16 mouse cellular contexts compared by ENCODE assay signal in the genomic region with DNA sequence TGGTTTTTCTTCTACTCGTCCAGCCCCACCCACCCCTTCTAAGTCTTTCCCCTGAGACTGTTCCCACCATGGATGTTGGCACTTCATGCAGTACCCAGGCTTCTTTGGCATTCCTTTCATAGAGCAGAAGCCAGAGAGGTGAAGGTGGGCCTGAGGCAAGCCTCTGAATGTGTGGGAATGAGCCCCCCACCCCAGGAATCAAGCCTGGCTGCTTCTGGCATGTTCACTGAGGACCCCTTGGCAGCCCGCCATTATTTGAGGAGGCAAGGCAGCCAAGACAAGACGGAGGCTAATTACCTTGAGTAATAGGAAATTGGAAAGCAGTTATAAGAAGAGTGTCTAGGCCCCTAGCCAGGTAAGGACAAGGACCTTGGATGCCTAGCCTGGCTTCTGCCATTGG.
DNase-seq lines count a peak whose midpoint lies in the region; ATAC-seq and TF ChIP-seq lines count a peak whose summit lies in the region.
"Had no signal": no experiment of that assay in that cellular context is flagged by ENCODE, and none has a peak within 500 bp of the region (broad histone marks: within the 10 kb centered on the region; RNA-seq: fewer than 3 reads in every experiment).

No protein-coding gene starts in this region.

- no peaks in the 10 kb centered on the region for H3K9me3 ChIP-seq in embryonic facial prominence, embryonic 13.5 days
- H3K9me3 ChIP-seq in embryonic facial prominence, embryonic 10.5 days, result no peaks in the 10 kb centered on the region
- H3K9me3 ChIP-seq in kidney, embryonic 16.5 days (ENCODE audit: low read length), result no peaks in the 10 kb centered on the region
- H3K9me3 ChIP-seq in lung, embryonic 16.5 days (ENCODE audit: control insufficient read depth, low read length), result no peaks in the 10 kb centered on the region
- no peaks in the 10 kb centered on the region for H3K9me3 ChIP-seq in lung, postnatal 0 days (ENCODE audit: low read length)
- H3K9me3 ChIP-seq in embryonic facial prominence, embryonic 14.5 days (ENCODE audit: control insufficient read depth, low read length), result no peaks in the 10 kb centered on the region
- H3K9me3 ChIP-seq: embryonic facial prominence, embryonic 15.5 days; liver, embryonic 13.5 days; neural tube, embryonic 13.5 days had no signal

- peaks cover 9% of the 10 kb centered on the region; the same call in 1 of the 2 replicates for H3K4me1 ChIP-seq in embryonic facial prominence, embryonic 13.5 days
- no peaks in the 10 kb centered on the region for H3K4me1 ChIP-seq in embryonic facial prominence, embryonic 10.5 days
- no peaks in the 10 kb centered on the region for H3K4me1 ChIP-seq in kidney, embryonic 16.5 days (ENCODE audit: insufficient read depth, low read length)
- peaks cover 3% of the 10 kb centered on the region; the same call in 1 of the 2 replicates for H3K4me1 ChIP-seq in lung, embryonic 16.5 days (replicated peaks; ENCODE audit: control insufficient read depth, insufficient read depth, low read length)
- 0 out of 2 replicates have a peak, but pooled peaks cover 3% of the 10 kb centered on the region for H3K4me1 ChIP-seq in lung, postnatal 0 days (ENCODE audit: insufficient read depth, low read depth, low read length)
- H3K4me1 ChIP-seq in embryonic facial prominence, embryonic 14.5 days (ENCODE audit: control insufficient read depth, insufficient read depth, low read length), result no peaks in the 10 kb centered on the region
- H3K4me1 ChIP-seq: liver, embryonic 13.5 days; neural tube, embryonic 13.5 days had no signal

- no peaks in the 10 kb centered on the region for H3K27me3 ChIP-seq in embryonic facial prominence, embryonic 13.5 days
- H3K27me3 ChIP-seq in embryonic facial prominence, embryonic 10.5 days (replicated peaks; ENCODE audit: low read depth, poor library complexity, severe bottlenecking), result no peaks in the 10 kb centered on the region
- H3K27me3 ChIP-seq in kidney, embryonic 16.5 days (ENCODE audit: insufficient read depth, low read length), result no peaks in the 10 kb centered on the region
- H3K27me3 ChIP-seq in lung, embryonic 16.5 days (ENCODE audit: control insufficient read depth, insufficient read depth, low read depth, low read length), result no peaks in the 10 kb centered on the region
- no peaks in the 10 kb centered on the region for H3K27me3 ChIP-seq in lung, postnatal 0 days (replicated peaks; ENCODE audit: insufficient read depth, low read length)
- no peaks in the 10 kb centered on the region for H3K27me3 ChIP-seq in embryonic facial prominence, embryonic 14.5 days (replicated peaks; ENCODE audit: control insufficient read depth, insufficient read depth, low read length)
- H3K27me3 ChIP-seq: embryonic facial prominence, embryonic 15.5 days; liver, embryonic 13.5 days; neural tube, embryonic 13.5 days; Patski had no signal

- no peak for TF ChIP-seq CTCF in lung, postnatal 0 days (IDR thresholded peaks at IDR 0.05)

- 0 out of 2 replicates have a peak overlapping the region, but pooled peaks have one; percentile 5 for H3K27ac ChIP-seq in embryonic facial prominence, embryonic 13.5 days
- no peak overlapping the region for H3K27ac ChIP-seq in embryonic facial prominence, embryonic 10.5 days (replicated peaks)
- H3K27ac ChIP-seq in kidney, embryonic 16.5 days (ENCODE audit: low read length), result no peak overlapping the region
- no peak overlapping the region for H3K27ac ChIP-seq in lung, embryonic 16.5 days (ENCODE audit: low read length)
- no peak overlapping the region for H3K27ac ChIP-seq in lung, postnatal 0 days (ENCODE audit: low read length)
- no peak overlapping the region for H3K27ac ChIP-seq in embryonic facial prominence, embryonic 14.5 days (replicated peaks; ENCODE audit: low read depth, low read length)
- H3K27ac ChIP-seq: embryonic facial prominence, embryonic 15.5 days; liver, embryonic 13.5 days; neural tube, embryonic 13.5 days had no signal

- 40% methylated on average over 3 of the region's 3 CpGs for whole genome bisulfite sequencing in embryonic facial prominence, embryonic 13.5 days
- 83% methylated on average over 3 of the region's 3 CpGs for WGBS in embryonic facial prominence, embryonic 10.5 days
- 62% methylated on average over 3 of the region's 3 CpGs for WGBS in kidney, embryonic 16.5 days
- 25% methylated on average over 3 of the region's 3 CpGs for WGBS in lung, embryonic 16.5 days
- WGBS in lung, postnatal 0 days, result 43% methylated on average over 3 of the region's 3 CpGs
- WGBS in embryonic facial prominence, embryonic 14.5 days, result 47% methylated on average over 3 of the region's 3 CpGs

- no peak overlapping the region for H3K4me2 ChIP-seq in embryonic facial prominence, embryonic 13.5 days
- no peak overlapping the region for H3K4me2 ChIP-seq in kidney, embryonic 16.5 days (replicated peaks; ENCODE audit: low read depth, low read length)
- H3K4me2 ChIP-seq in lung, embryonic 16.5 days (ENCODE audit: low read depth, low read length), result no peak overlapping the region
- H3K4me2 ChIP-seq in lung, postnatal 0 days (replicated peaks; ENCODE audit: low read depth, low read length), result no peak overlapping the region
- H3K4me2 ChIP-seq in embryonic facial prominence, embryonic 14.5 days (ENCODE audit: low read depth, low read length), result no peak overlapping the region
- H3K4me2 ChIP-seq: embryonic facial prominence, embryonic 15.5 days; liver, embryonic 13.5 days; neural tube, embryonic 13.5 days had no signal

- no peak overlapping the region for H3K4me3 ChIP-seq in embryonic facial prominence, embryonic 13.5 days
- H3K4me3 ChIP-seq in embryonic facial prominence, embryonic 10.5 days, result no peak overlapping the region
- H3K4me3 ChIP-seq in kidney, embryonic 16.5 days (ENCODE audit: low read length), result no peak overlapping the region
- H3K4me3 ChIP-seq in lung, embryonic 16.5 days (ENCODE audit: low read length), result no peak overlapping the region
- H3K4me3 ChIP-seq in lung, postnatal 0 days (ENCODE audit: low read depth, low read length), result no peak overlapping the region
- no peak overlapping the region for H3K4me3 ChIP-seq in embryonic facial prominence, embryonic 14.5 days (ENCODE audit: low read depth, low read length)
- H3K4me3 ChIP-seq: embryonic facial prominence, embryonic 15.5 days; liver, embryonic 13.5 days; neural tube, embryonic 13.5 days had no signal

- DNase-seq in embryonic facial prominence, embryonic 10.5 days (ENCODE audit: low spot score), result no peak
- no peak for DNase-seq in kidney, adult 18-20 months
- DNase-seq in lung, postnatal 0 days (ENCODE audit: low spot score), result no peak
- DNase-seq in embryonic facial prominence, embryonic 14.5 days (ENCODE audit: low spot score), result peak; percentile 83
- DNase-seq in adipocyte (ENCODE audit: low spot score), result no peak
- DNase-seq: gastrocnemius, postnatal 14 days; heart, postnatal 10 days; liver, embryonic 13.5 days; thymus, adult 2 months had no signal

- no peak for TF ChIP-seq EP300 in lung, postnatal 0 days (IDR thresholded peaks at IDR 0.05)

- peak; percentile 80 for ATAC-seq in embryonic facial prominence, embryonic 13.5 days (ENCODE audit: insufficient number of reproducible peaks, insufficient read depth, low FRiP score, low TSS enrichment, low read depth)
- 0 out of 2 replicates have a peak, but pooled peaks have one; percentile 15 for ATAC-seq in kidney, embryonic 16.5 days (ENCODE audit: low FRiP score, low TSS enrichment)
- peak; percentile 83 for ATAC-seq in lung, embryonic 16.5 days (ENCODE audit: low read depth)
- no peak for ATAC-seq in lung, postnatal 0 days
- ATAC-seq in embryonic facial prominence, embryonic 14.5 days (ENCODE audit: low read depth), result peak; percentile 75; the same call in 1 of the 2 replicates
- ATAC-seq: intestine, postnatal 0 days; Patski had no signal

- no peaks in the 10 kb centered on the region for H3K36me3 ChIP-seq in embryonic facial prominence, embryonic 13.5 days
- H3K36me3 ChIP-seq in embryonic facial prominence, embryonic 10.5 days (replicated peaks), result no peaks in the 10 kb centered on the region
- H3K36me3 ChIP-seq in kidney, embryonic 16.5 days (ENCODE audit: insufficient read depth, low read length), result no peaks in the 10 kb centered on the region
- H3K36me3 ChIP-seq in lung, embryonic 16.5 days (ENCODE audit: control insufficient read depth, insufficient read depth, low read length), result no peaks in the 10 kb centered on the region
- no peaks in the 10 kb centered on the region for H3K36me3 ChIP-seq in lung, postnatal 0 days (ENCODE audit: insufficient read depth, low read length)
- no peaks in the 10 kb centered on the region for H3K36me3 ChIP-seq in embryonic facial prominence, embryonic 14.5 days (ENCODE audit: control insufficient read depth, insufficient read depth, low read length)
- H3K36me3 ChIP-seq: embryonic facial prominence, embryonic 15.5 days; liver, embryonic 13.5 days; neural tube, embryonic 13.5 days had no signal

- no peak overlapping the region for H3K9ac ChIP-seq in embryonic facial prominence, embryonic 13.5 days
- no peak overlapping the region for H3K9ac ChIP-seq in kidney, embryonic 16.5 days (replicated peaks; ENCODE audit: low read length)
- H3K9ac ChIP-seq in lung, embryonic 16.5 days (ENCODE audit: low read length), result no peak overlapping the region
- no peak overlapping the region for H3K9ac ChIP-seq in lung, postnatal 0 days (replicated peaks; ENCODE audit: low read depth)
- no peak overlapping the region for H3K9ac ChIP-seq in embryonic facial prominence, embryonic 14.5 days (ENCODE audit: low read depth, low read length)
- H3K9ac ChIP-seq: embryonic facial prominence, embryonic 15.5 days; liver, embryonic 13.5 days; neural tube, embryonic 13.5 days had no signal
